Mouse (Mus musculus) midbrain, postnatal 0 days (tissue): ENCODE data around the gene Gcnt4. TPM values are rescaled to one million over a fixed set of nuclear protein-coding genes. Genes with fewer than 3 reads are reported as not detected.

ENCODE experiments used
- ATAC-seq: fragments of 200-750 bp; cut with Nextera tagmentation; 2 replicates; pipeline ENCODE4 v1.8.0; 2017; ENCODE audit warnings: moderate number of reproducible peaks, mild to moderate bottlenecking, moderate TSS enrichment, moderate library complexity; ENCODE audit not compliant: low FRiP score
- DNase-seq: peaks from one replicate; pipeline ENCODE4 v3.0.0-alpha.2; 2015; ENCODE audit warnings: low spot score
- H3K27ac ChIP-seq: fragments of 300-500 bp; sonication (generic); 2 replicates; pipeline ENCODE4 v1.5.1; 2014; ENCODE audit warnings: low read depth, mild to moderate bottlenecking, low read length, mixed read lengths
- H3K27me3 ChIP-seq: fragments of 300-500 bp; sonication (generic); 2 replicates; pipeline ENCODE4 v1.6.1; 2014; ENCODE audit warnings: low read length, control low read depth, mixed read lengths; ENCODE audit not compliant: insufficient read depth
- H3K36me3 ChIP-seq: fragments of 300-500 bp; sonication (generic); 2 replicates; pipeline ENCODE4 v1.6.1; 2014; ENCODE audit warnings: low read length, control low read depth, mixed read lengths; ENCODE audit not compliant: insufficient read depth
- H3K4me1 ChIP-seq: fragments of 300-500 bp; sonication (generic); 2 replicates; pipeline ENCODE4 v1.6.1; 2014; ENCODE audit warnings: mild to moderate bottlenecking, control low read depth, antibody characterized with exemption, low read length, mixed read lengths; ENCODE audit not compliant: insufficient read depth
- H3K4me2 ChIP-seq: fragments of 300-500 bp; sonication (generic); 2 replicates; pipeline ENCODE4 v1.6.1; 2014; ENCODE audit warnings: low read depth, mild to moderate bottlenecking, low read length, mixed read lengths; ENCODE audit not compliant: poor library complexity, severe bottlenecking
- H3K4me3 ChIP-seq: fragments of 300-500 bp; sonication (generic); 2 replicates; pipeline ENCODE4 v1.5.1; 2014; ENCODE audit warnings: low read depth, mild to moderate bottlenecking, low read length, moderate library complexity
- H3K9ac ChIP-seq: fragments of 300-500 bp; sonication (generic); replicated peaks from 2 replicates; pipeline ENCODE4 v1.6.1; 2014; ENCODE audit warnings: mild to moderate bottlenecking, low read length, moderate library complexity, mixed read lengths; ENCODE audit not compliant: poor library complexity, severe bottlenecking
- H3K9me3 ChIP-seq: fragments of 300-500 bp; sonication (generic); 2 replicates; pipeline ENCODE4 v1.6.1; 2016; ENCODE audit warnings: low read length, control low read depth
- CTCF ChIP-seq: IDR thresholded peaks from 2 replicates; pipeline ENCODE4 v1.5.1; 2016; ENCODE audit warnings: antibody characterized with exemption, mild to moderate bottlenecking
- WGBS: fragments of 180-500 bp; shearing (Covaris S2); extraction: QIAGEN DNeasy Blood & Tissue Kit; methylation state at CpG from one replicate; pipeline ENCODE4 v1.1.7; 2014; 5-methylcytosine and 5-hydroxymethylcytosine counted together
- polyA plus RNA-seq: library from polyadenylated mRNA; unstranded; fragments of >200 nt; fragmentation: Nextera tagmentation; extraction: Ambion mirVana; gene quantifications from 2 replicates; pipeline ENCODE4 v1.2.1, GENCODE M21; 2015
- total RNA-seq: library from RNA; depleted of rRNA; stranded (reverse); fragments of >200 nt; gene quantifications from 2 replicates; pipeline ENCODE4 v1.2.3, GENCODE M21; 2014; rRNA removed

Gcnt4 gene
- 0.47 and 0.93 TPM in 2 replicates for total RNA-seq
- 0.22 and 0.26 TPM in 2 replicates for polyA plus RNA-seq

GRCm38 (mm10) chr13:96923999-96924961 is at the start of gene Gcnt4:
Gcnt4 (plus strand) TSS chr13:96924689.
- Histone ChIP-seq H3K27ac (no peak within 1 kb of the TSS), H3K36me3 (no peaks in the 10 kb centered on the region), H3K9me3 (no peaks in the 10 kb centered on the region), H3K27me3 (peaks cover 25% of the 10 kb centered on the region), H3K4me3 (peak within 1 kb of the TSS; percentile 70), H3K9ac (peak within 1 kb of the TSS; percentile 54), H3K4me1 (peaks cover 4% of the 10 kb centered on the region), H3K4me2 (peak within 1 kb of the TSS; percentile 100)
- WGBS = 12% methylated on average over 53 of the region's 56 CpGs
- no peak for TF ChIP-seq CTCF
- ATAC-seq (peak; percentile 53; the same call in 1 of the 2 replicates), DNase-seq (peak; percentile 24)

GRCm38 (mm10) chr13:96878220-96879057 is 46.0 kb upstream of the Gcnt4 start:
- Histone ChIP-seq H3K4me2 (no peak overlapping the region), H3K4me1 (no peaks in the 10 kb centered on the region), H3K9me3 (no peaks in the 10 kb centered on the region), H3K9ac (no peak overlapping the region), H3K4me3 (no peak overlapping the region), H3K27me3 (no peaks in the 10 kb centered on the region), H3K36me3 (no peaks in the 10 kb centered on the region), H3K27ac (0 out of 2 replicates have a peak overlapping the region, but pooled peaks have one; percentile 34)
- WGBS = 27% methylated on average over 12 of the region's 12 CpGs
- ATAC-seq = peak; percentile 68
- peak; percentile 24 for DNase-seq
- TF ChIP-seq CTCF = no peak

- WGBS = 26% methylated on average over 1 of the region's 1 CpGs
- no peak overlapping the region for H3K4me3 ChIP-seq
- ATAC-seq = no peak
- no peaks in the 10 kb centered on the region for H3K36me3 ChIP-seq
- H3K27me3 ChIP-seq = no peaks in the 10 kb centered on the region
- H3K9me3 ChIP-seq = no peaks in the 10 kb centered on the region
- no peak for TF ChIP-seq CTCF
- DNase-seq = no peak
- H3K9ac ChIP-seq = no peak overlapping the region
- H3K4me1 ChIP-seq = no peaks in the 10 kb centered on the region
- H3K4me2 ChIP-seq = no peak overlapping the region
- H3K27ac ChIP-seq = no peak overlapping the region
Measured at GRCm38 (mm10) chr13:96884534-96884933, 40.0 kb upstream of the Gcnt4 start.

- 45% methylated on average over 2 of the region's 2 CpGs for WGBS
- Histone ChIP-seq H3K4me1 (no peaks in the 10 kb centered on the region), H3K9ac (no peak overlapping the region), H3K4me2 (no peak overlapping the region), H3K27me3 (no peaks in the 10 kb centered on the region), H3K27ac (no peak overlapping the region), H3K9me3 (no peaks in the 10 kb centered on the region), H3K36me3 (no peaks in the 10 kb centered on the region), H3K4me3 (no peak overlapping the region)
- no peak for DNase-seq
- TF ChIP-seq CTCF = no peak
- no peak for ATAC-seq
Measured at GRCm38 (mm10) chr13:96889985-96890384, 34.5 kb upstream of the Gcnt4 start.

- Histone ChIP-seq H3K36me3 (no peaks in the 10 kb centered on the region), H3K27me3 (no peaks in the 10 kb centered on the region), H3K4me1 (no peaks in the 10 kb centered on the region), H3K9me3 (no peaks in the 10 kb centered on the region), H3K27ac (no peak overlapping the region), H3K9ac (no peak overlapping the region), H3K4me2 (no peak overlapping the region), H3K4me3 (no peak overlapping the region)
- ATAC-seq = no peak
- no peak for DNase-seq
- 86% methylated on average over 2 of the region's 2 CpGs for WGBS
- no peak for TF ChIP-seq CTCF
Measured at GRCm38 (mm10) chr13:96895144-96895543, 29.3 kb upstream of the Gcnt4 start.
